Mouse (Mus musculus): ENCODE measurements around the gene Fbxw11.

Fbxw11 gene

DNA sequence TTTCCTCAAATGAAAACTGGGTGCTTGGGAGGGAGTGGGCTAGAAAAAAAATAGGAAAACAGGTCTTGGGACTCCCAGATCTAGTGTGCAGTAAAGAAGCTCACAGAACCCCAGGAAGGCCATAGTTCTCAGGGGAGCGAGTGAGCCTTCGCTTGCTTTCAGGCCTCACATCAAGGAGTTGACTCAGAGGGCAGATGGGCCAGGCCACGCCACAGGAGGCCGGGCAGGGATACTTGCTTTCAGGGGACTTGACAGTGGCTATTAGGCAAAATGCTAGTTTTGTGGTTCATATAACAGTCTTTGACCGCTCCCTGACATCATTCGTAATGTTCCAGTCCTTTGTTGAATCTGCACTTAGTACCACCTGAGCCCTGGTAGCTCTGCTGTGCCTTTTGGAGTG, 18.6 kb upstream of the Fbxw11 start:
- DNase-seq (ENCODE audit: low spot score in 2 of 2): no peak

DNA sequence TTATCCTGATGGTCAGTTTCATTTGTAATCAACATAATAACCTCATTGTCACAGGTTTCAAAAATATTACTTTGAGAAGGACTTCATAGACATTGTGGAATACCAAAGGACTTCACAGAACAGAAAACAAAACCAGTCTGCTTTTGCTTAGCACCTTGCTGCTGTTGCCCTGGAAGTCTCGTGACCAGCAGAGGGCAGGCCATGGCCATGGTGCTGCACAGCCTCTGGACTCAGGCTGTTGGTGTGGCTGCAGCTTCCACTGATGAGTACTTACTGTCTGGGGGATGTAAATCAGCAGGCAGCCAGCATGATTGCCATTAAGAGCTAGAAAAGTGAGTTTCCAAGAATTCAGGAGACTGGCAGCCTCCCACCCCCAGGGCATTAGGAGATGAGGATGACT, 16.8 kb upstream of the Fbxw11 start:
- DNase-seq (ENCODE audit: low spot score in 2 of 2): peak; percentile 38 to 58

DNA sequence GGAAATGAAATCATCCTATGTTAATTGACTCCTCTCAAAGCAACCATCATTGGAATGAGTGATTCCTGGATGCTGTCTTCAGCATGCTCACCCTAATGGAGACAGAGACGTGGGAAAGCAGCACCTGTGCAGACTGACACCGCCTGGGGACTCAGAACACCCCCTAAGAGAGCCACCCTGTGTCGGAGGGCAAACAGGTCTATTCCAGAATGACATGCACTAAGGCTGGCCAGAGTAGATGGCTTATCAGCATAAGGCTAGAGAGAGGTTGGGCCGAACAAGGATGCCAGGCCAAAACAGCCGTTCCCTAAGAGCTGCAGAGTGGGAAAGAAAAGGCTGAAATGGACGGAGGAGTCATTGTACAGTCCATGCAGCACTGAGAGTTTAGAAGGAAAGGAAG, 16.4 kb upstream of the Fbxw11 start:
- DNase-seq (ENCODE audit: low spot score in 2 of 2): no peak

DNA sequence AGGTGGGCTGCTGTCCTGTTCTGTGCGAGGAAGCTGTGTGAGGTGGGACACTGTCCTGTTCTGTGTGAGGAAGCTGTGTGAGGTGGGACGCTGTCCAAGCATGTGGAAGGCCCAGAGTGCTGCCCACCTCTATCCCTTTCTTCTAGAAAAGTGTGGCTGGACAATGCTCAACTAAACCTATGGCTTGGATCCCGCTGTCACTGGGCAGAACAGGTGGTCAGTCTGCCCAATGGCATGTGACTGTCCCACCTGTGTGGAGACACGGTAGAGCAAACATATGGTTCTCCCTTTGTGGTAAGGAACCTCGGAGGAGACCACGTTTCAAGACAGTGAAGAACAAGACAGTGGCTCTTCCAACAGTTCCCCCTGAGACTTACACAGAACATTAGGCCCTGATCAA, 14.6 kb upstream of the Fbxw11 start:
- DNase-seq (ENCODE audit: low spot score in 2 of 2): no peak

DNA sequence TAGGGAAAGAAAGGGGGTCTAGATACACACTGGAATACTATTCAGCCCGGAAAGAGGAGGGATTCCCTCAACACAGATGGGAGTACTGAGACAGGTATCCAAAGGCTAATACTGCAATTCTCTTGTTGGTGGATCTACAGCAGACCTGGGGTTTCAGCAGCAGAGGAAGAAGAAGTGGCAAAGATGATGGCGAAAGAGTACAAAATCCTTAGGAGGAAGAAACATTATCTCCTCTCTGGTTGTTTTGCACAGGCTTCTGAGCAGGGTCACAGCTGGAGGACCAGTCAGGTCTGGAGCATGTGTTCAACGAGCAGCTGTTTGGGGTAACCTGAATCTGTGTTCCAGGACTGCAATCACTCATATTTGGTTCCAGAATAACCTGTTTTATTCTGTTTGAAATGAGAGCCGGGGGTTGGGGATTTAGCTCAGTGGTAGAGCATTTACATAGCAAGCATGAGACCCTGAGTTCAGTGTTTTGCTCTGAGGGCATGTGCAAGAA, 12.8 kb upstream of the Fbxw11 start:
- DNase-seq (ENCODE audit: low spot score in 2 of 2): no peak

DNA sequence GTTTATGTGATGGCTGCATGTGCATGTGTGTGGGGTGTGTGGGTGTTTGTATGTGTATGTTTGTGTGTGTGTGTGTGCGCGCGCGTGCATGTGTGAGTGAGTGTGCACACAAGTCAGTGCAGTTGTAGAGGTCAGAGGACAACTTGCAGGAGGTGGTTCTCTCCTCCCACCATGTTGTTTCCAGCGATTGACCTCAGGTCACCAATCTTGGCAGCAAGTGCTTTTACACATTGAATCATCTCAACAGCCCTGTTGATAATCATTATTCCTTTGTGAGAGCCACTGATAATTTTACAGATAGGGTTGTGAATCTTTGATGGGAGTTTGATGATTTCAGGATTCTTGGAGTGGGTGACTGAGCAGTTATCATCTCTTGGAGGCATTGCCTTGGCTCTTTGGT, 9.9 kb upstream of the Fbxw11 start:
- no peak for DNase-seq (ENCODE audit: low spot score in 2 of 2)

DNA sequence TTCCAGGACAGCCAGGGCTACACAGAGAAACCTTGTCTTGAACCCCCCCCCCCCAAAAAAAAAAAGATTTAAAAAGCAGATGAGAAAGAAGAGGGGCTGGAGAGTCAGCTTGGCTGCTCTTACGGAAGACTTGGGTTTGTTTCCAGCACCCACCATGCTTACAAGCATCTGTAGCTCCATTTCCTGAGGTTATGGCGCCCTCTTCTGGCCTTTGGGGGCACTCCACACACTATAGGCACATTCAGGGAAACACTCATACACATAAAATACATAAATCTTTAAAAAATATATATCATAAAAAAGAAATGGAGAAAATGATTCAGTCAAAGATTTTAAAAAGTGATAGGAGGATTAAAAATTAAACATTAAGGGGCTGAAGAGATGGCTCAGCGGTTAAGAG, 9.0 kb upstream of the Fbxw11 start:
- no peak for DNase-seq (ENCODE audit: low spot score in 2 of 2)

DNA sequence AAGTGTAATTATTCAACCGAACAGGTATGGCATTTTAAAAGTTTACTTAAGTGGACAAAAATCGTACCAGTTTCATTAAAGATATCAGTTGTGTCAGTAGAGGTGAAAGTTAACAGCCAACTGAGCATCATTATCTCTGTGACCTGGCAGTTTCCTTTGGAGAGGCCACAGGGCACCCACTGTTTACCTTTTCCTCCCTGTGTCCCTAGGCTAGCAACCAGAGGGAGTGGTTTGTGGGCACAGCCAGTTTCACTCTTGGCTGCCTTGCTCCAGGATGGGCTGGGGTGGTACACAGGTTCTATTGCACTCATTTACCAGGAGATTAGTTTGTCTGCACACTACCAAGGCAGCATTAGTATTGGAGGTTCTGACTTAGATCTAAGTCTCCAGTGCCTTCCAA, 8.4 kb upstream of the Fbxw11 start:
- no peak for DNase-seq (ENCODE audit: low spot score in 2 of 2)

DNA sequence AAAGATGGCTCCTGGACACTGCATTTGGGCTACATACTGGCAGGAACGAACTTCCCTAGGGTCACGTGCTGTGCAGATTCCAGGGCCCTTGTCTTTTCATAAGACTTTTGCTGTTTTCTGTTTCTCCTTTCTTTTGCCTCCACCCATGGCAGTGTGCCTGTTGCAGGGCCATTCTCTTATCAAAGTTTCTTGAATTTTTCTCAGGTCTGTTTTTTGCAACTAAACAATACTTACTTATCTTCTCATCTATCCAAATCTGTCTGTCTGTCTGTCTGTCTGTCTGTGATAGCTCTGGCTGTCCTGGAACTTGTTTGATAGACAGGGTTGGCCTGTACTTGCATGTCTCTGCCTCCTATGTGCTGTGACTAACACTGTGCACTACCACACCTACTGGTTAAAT, 7.7 kb upstream of the Fbxw11 start:
- no peak for DNase-seq (ENCODE audit: low spot score in 2 of 2)

DNA sequence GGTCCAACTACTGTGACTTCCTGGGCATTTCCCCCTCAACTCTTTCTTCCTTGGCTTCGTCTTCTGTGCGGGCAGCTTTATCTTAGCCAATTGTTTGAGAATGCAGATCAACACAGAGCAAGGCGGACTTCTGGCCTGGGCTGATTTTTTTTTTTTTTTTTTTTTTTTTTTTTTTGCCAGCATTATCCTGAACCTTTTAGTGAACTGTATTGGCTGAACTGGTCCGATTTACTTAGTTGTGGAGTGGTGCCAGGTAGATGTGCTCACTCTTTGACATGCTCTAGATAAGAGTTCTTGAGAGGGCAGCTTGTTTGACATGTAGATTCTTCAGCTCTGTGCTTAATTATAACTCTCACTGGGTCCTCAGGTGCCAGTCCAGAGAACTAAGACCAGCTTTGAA, 6.2 kb upstream of the Fbxw11 start:
- DNase-seq (ENCODE audit: low spot score in 2 of 2): no peak

DNA sequence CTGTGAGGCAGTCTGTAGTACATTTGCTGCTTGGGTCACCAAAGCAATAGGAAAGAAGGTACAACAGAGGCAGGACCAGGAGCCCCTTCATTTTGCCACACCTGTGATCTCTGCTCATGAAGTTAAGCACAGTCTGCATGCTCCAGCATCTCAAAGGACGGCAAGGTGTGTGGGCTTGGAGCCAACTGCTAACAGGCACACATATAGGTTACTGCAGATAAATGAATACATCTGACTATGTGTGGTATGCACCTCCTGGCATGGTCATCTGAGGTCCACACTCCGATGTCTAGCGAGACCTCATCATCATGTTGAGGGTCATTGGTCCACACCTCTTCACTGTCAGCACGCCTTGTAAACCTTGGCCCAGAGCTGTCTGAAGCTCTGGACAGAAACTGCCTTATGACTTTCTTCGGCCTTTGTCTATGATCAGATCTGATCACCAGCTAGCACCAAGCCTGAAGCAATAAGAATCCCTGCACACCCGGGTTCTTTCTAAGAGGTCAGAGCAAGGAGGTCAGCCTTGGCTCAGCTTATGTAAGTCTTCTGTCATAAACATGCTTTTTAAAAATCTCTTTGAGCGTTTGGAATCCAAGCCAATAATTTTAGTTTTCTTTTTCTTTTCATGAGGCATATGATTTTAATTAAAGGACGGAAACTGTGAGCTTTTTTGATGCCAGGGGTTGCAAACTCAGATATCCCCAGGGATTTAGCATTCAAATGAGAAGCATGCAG, 3.8 kb upstream of the Fbxw11 start:
- DNase-seq (ENCODE audit: low spot score in 2 of 2): no peak

DNA sequence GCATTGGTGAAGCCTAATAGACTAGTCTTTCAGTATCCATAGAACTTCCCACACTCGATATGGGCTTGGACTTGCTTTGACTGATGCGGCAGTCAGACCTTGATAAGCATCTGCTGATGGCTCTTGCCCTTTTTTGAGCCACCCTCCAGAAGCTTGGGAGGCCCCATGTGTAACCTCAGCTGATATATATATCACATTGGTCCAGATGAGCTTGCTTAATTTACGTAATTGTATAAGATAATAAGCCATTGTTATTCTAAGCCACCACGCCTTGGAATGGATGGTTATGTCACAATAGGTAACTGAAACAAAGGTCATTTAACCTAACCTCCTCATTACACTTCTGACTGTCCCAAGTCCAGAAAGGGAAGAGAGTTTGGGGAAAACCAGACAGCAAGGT, 1.9 kb upstream of the Fbxw11 start:
- DNase-seq (ENCODE audit: low spot score in 2 of 2): no peak

DNA sequence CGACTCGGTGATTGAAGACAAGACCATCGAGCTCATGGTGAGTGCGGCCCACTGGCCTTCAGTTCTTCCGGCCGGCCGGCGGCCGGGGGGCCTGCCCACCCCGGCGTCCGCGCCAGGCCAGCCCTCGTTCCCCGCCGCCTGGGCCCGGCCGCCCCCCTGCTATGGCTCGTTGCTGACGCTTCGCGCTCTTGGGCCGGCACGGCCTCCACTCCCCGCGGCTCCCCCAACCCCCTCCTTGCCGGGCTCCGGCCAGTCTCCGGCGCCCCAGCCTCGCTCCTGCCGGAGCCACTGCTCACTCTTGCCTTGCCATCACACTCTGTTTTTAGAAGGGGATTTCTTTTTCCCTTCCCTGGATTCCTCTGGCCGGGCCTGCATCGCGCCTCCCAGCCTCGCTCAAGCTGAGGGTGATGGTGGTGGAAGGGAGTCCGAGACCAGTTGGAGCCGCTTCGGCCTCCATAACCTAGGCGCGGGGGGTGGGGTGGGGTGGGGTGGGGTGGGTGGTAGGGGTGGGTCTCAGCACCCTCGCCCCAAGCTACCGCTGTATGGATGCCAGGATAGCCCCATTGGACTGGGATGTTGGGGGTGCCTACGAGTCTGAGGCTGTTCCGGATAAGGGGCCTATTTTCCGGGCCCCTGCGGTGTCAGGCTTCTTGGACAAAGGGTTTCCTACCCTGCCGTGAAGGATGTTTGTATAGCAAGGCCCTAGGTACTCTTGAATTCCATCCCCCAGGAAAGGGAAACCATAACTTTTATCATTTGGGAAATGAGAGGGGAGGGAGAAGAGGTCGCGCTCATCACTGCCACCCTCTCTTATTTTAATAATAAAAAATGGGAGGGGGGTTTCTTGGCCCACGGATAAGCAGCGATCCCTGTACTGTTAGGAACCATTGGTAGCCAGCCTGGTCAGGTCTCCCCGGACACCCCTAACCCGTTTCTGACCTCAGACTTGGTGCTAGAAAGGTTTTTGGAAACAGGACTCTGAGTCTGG, 669 bp downstream of the Fbxw11 start:
- no peak for DNase-seq (ENCODE audit: low spot score in 2 of 2)

DNA sequence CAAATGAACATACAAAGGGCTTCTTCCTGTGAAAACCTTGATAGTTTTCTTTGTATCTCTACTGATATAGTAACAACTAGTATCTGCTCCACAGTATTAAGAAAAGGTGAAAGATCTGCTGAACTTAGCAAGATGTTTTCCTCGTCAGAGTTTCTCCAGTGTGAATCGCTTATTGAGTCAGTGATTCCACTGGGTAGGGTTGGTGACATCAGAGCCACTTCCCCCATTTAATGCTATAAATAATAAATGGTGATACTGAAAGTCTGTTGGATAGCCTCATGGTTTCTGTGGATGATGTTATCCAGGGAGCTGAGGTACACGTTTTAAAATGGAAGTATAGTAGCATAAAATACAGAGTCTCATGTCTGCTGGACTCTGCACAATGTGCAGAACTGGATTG, 1.5 kb downstream of the Fbxw11 start:
- no peak for DNase-seq (ENCODE audit: low spot score in 2 of 2)

DNA sequence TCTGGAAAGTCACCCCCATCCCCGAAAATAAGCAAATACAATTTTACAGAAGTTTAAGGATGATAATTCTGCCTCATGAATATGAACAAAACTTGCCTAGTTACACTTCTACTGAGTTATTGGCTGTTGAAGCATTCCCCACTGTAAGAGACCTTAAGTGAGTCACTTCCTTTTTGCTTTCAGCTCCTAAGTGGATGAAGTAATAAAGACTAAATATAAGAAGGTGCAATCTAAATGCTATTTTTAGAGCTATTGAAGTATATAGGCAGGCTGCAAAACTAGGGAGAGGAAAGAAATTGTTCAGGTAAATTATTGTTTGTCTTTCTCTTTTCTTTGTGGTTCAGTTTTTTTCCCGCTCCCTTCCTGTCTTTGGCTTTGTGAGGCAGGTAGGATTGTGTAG, 4.7 kb downstream of the Fbxw11 start:
- DNase-seq (ENCODE audit: low spot score in 2 of 2): no peak

DNA sequence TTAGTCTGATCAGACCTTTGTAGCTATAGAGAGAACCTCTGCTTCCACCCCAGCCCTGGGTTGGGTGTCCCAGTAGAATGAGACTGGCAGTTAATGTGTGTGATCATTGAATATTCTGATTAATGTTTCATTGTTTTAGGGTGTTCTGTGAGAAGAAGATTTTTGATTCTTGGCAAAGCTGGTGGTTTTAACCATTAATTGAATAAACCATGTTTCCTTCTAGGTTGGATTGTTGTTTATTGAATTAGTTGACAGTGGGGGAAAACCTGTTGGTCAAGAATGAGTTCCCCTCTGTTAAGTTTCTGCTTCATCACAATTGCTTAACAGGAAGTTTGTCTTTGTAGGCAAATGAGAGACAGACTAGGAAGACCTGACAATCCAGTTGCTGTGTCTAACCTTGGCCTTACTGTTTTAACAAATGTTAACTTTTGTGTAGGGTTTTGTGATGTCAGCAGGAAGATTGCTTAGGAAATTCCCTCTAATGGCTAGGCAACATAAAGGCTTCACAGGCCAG, 7.8 kb downstream of the Fbxw11 start:
- DNase-seq (ENCODE audit: low spot score in 2 of 2): no peak

DNA sequence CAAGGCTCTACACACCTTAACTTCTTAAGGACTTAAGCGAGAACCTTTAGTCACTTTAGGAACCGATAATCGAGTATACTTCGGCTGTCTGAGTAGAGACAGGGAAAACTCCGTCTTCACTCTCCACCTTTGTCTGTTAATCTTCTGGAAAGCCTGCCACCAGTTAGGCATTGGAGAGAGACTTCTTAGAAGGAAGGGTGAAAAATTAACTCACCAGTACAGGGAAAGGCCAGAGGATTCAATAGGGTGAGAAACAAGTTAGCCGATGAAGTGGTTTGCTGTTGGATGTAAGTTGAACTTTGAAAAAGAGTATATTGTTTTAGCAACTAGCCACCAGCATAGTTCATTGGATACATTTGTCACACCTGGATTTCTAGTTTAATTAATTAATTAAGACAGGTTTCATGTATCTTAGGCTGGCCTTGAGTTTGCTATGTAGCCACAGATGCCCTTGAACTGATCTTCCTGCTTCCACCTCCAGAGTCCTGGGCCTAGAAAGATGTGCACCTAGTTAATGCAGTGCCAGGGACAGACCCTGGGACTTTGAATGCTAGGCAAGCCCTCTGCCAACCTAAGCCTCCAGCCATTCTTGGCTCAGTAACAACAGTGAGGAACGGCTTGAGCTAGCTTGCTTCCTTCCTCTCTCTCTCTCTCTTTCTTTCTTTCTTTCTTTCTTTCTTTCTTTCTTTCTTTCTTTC, 8.5 kb downstream of the Fbxw11 start:
- no peak for DNase-seq (ENCODE audit: low spot score in 2 of 2)

DNA sequence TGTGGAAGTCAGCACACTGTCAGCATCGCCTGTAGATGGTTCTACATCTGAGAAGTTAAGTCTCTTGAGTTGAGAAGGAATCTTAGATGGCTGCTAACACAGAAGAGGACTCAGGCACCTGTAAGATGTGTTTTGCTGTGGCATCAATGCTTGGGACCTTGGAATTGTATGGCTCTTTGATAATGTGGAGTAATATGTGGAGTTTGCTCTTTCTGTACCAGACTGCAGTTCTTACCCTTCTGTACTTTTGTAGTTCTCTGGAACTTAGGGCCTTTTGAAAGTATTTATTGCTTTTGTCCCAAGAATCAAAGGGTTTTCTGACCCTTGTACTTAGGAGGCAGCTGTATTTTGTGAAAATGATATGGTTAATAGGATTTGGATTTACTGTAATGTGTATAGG, 9.2 kb downstream of the Fbxw11 start:
- DNase-seq (ENCODE audit: low spot score in 2 of 2): no peak

DNA sequence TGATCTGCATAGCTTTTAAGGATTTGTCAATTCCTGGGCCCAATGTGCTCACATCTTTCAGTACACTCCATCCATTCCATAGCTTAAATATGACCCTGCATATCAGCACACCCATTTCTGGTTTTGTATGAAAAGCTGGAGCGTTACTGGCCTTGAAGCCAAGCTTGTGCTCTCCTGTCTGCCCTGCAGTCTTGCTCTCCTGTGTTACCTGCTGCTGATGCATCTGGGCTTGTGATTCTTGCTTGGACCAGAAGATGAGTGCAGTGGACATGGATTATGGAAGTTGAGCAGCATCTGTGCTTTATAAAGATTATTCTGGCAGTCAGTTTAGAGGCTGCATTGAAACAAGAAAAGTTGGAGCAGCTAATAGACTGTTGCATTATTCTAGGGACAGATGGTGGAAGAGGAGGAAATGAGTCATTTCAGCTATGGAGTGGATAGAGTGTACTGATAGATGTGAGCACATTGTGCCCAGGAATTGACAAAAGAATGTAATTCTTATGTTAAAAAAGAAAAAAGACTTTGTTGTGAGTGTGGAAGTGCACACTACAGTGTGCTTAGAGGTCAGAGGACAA, 19.6 kb downstream of the Fbxw11 start:
- DNase-seq (ENCODE audit: low spot score in 2 of 2): peak; percentile 25 to 29

DNA sequence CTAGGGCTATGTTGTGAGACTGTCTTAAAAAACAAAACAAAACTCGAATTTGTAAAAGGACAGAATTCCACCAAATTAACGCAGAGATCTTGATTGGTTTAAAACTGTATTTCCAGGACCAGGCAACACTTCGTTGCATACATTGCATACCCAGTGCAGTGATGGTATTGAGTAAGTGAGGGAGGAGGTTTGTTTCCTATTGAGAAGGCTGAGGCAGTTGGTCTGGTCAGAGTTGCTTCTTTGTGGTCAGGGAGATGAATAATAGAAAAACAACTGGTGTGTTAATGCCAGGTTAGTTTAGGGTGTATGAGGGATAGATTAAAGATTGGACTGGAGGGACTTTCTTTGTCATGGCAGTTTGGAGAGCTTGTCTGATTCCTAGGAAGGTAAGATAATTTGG, 23.1 kb downstream of the Fbxw11 start:
- no peak for DNase-seq (ENCODE audit: low spot score in 2 of 2)

DNA sequence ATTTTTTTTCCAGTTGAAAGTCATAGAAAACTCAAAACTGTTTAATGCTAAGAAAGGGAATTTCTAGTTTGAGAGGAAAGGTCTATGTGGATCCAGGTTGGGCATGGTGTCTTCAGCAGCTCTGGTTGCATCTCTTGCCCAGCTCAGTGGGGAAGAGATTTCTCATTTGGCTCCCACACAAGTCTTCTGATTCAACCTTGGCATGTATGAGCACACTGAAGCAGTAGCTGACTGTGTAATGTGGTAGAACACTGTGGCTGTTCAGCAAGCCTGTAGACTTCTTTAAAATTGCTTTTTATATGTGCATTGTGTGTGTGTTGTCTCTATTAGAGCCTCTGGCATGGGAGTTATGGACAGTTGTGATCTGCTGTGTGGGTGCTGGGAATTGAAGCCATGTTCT, 24.5 kb downstream of the Fbxw11 start:
- no peak for DNase-seq (ENCODE audit: low spot score in 2 of 2)

DNA sequence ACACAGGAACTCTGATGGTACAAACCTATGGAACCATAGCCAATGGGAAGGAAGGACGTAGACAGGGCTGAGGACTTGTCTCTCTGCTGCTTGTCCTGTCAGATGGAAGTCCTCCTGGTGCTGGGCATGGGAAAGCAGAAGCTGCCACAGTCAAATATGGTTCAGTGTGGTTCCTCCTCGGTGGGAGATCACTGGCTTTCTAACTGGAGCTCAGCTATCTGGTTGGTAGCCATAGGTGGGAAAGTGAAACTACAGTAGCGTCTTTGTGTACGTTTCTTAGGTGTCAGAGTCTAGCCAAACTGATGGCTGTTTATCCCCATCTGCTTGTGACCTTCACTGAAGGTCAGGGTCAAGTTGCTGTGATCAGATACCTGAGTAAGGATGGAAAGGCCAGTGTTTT, 29.0 kb downstream of the Fbxw11 start:
- no peak for DNase-seq (ENCODE audit: low spot score in 2 of 2)

Measured in frontal cortex, postnatal 36 days (tissue).